Mouse (Mus musculus) limb, embryonic 14.5 days (tissue): ENCODE measurements around the gene Cysrt1. TPM values are rescaled to one million over a fixed set of nuclear protein-coding genes. Genes with fewer than 3 reads are reported as not detected.
"Not testable (repeated sequence)": the region's sequence is repeated elsewhere in the genome, so short reads cannot be mapped to it uniquely, and the experiment has no call there.

Experiments used
- ATAC-seq: fragments of 200-750 bp; cut with Nextera tagmentation; 2 replicates; pipeline ENCODE4 v1.8.0; 2017; ENCODE audit warnings: low read depth, moderate number of reproducible peaks, moderate TSS enrichment; ENCODE audit not compliant: low FRiP score
- DNase-seq: peaks from one replicate; pipeline ENCODE4 v3.0.0-alpha.2; 2015; ENCODE audit warnings: low spot score
- H3K27ac ChIP-seq: fragments of 300-500 bp; sonication (generic); replicated peaks from 2 replicates; pipeline ENCODE4 v1.5.1; 2014; ENCODE audit warnings: low read depth, mild to moderate bottlenecking, low read length, moderate library complexity, mixed read lengths
- H3K27me3 ChIP-seq: fragments of 300-500 bp; sonication (generic); 2 replicates; pipeline ENCODE4 v1.6.1; 2014; ENCODE audit warnings: low read length, mixed read lengths; ENCODE audit not compliant: control insufficient read depth, insufficient read depth
- H3K36me3 ChIP-seq: fragments of 300-500 bp; sonication (generic); 2 replicates; pipeline ENCODE4 v1.6.1; 2014; ENCODE audit warnings: mild to moderate bottlenecking, low read length, moderate library complexity, mixed read lengths; ENCODE audit not compliant: control insufficient read depth, insufficient read depth
- H3K4me1 ChIP-seq: fragments of 300-500 bp; sonication (generic); 2 replicates; pipeline ENCODE4 v1.6.1; 2014; ENCODE audit warnings: antibody characterized with exemption, low read length, mixed read lengths; ENCODE audit not compliant: control insufficient read depth, insufficient read depth
- H3K4me2 ChIP-seq: fragments of 300-500 bp; sonication (generic); replicated peaks from 2 replicates; pipeline ENCODE4 v1.6.1; 2014; ENCODE audit warnings: low read depth, mild to moderate bottlenecking, low read length, moderate library complexity; ENCODE audit not compliant: severe bottlenecking
- H3K4me3 ChIP-seq: fragments of 300-500 bp; sonication (generic); replicated peaks from 2 replicates; pipeline ENCODE4 v1.5.1; 2014; ENCODE audit warnings: low read length
- H3K9ac ChIP-seq: fragments of 300-500 bp; sonication (generic); 2 replicates; pipeline ENCODE4 v1.6.1; 2014; ENCODE audit warnings: mild to moderate bottlenecking, low read depth, low read length, moderate library complexity; ENCODE audit not compliant: severe bottlenecking
- H3K9me3 ChIP-seq: fragments of 300-500 bp; sonication (generic); 2 replicates; pipeline ENCODE4 v1.6.1; 2016; ENCODE audit warnings: low read length; ENCODE audit not compliant: control insufficient read depth
- POLR2A ChIP-seq: fragments of 200-500 bp; IDR thresholded peaks from 2 replicates; pipeline ENCODE4 v1.8.0; 2012; ENCODE audit warnings: inconsistent platforms, mild to moderate bottlenecking, moderate library complexity, borderline replicate concordance; ENCODE audit not compliant: insufficient read depth, insufficient read length; ENCODE audit errors: extremely low read depth
- WGBS: fragments of 180-500 bp; shearing (Covaris S2); extraction: QIAGEN DNeasy Blood & Tissue Kit; methylation state at CpG from one replicate; pipeline ENCODE4 v1.1.7; 2014; 5-methylcytosine and 5-hydroxymethylcytosine counted together
- polyA plus RNA-seq, 2 experiments: library from polyadenylated mRNA; depleted of rRNA in 1 of 2; stranded (reverse) in 1 of 2; unstranded in 1 of 2; fragments of >200 nt; fragmentation: Nextera tagmentation in 1 of 2; extraction: Ambion mirVana in 1 of 2; gene quantifications; 2 replicates each; pipeline versions ENCODE4 v1.2.1 to v1.2.3; 2012 to 2014

Gene Cysrt1
- polyA plus RNA-seq, 2 experiments: 1.5 to 7.6 TPM

GRCm38 (mm10) chr2:25263623-25264285, 21.5 kb upstream of the Cysrt1 start:
- H3K9me3 ChIP-seq: no peaks in the 10 kb centered on the region
- H3K4me3 ChIP-seq: peak overlapping the region; percentile 77
- H3K4me1 ChIP-seq: peaks cover 11% of the 10 kb centered on the region
- H3K27ac ChIP-seq: no peak overlapping the region
- H3K4me2 ChIP-seq: peak overlapping the region; percentile 99
- peaks cover 3% of the 10 kb centered on the region; the same call in 1 of the 2 replicates for H3K36me3 ChIP-seq
- ATAC-seq (no peak), DNase-seq (no peak)
- 17% methylated on average over 12 of the region's 12 CpGs for WGBS
- H3K27me3 ChIP-seq: peaks cover 13% of the 10 kb centered on the region; the same call in 1 of the 2 replicates
- peak overlapping the region; percentile 53 for H3K9ac ChIP-seq
- no peak for TF ChIP-seq POLR2A

DNA sequence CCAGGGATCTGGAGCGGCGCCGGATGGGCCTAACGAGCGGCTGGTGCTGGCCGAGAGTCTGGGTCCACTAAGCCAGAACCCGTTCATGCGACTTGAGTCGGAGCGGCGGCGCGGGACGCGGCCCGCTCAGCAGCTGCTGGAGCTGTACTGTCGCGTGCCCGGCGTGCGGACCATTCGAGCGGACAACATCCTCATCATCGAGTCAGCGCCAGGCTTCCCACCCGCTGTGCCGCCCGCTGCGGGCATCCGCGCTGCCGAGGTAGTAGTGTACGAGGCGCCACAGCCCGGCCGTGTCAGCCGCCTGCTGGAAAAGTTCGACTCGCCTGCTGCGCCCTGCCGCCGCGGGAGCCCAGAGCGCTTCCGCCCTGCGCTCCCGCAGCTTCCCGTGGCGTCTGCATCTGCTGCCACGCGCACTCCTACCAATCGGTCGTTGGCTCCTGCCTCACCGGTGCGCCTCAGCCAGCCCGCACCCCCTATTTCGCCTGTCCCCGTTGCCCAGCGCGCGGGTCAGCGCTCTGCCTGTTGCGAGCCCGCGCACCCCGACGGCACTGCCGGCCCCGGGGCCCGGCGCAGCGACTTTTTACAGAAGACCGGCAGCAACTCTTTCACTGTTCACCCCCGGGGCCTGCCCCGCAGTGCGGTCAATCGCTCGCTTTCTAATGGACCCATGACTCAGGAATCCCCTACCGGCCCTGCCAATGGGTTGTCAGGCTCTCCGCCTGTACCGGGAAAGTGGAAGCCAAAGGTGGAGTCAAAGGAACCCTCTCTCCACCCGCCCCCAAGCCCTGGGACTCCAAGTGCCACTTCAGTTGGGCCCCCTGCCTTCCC, 20.8 kb upstream of the Cysrt1 start:
- ATAC-seq (peak; percentile 18; the same call in 1 of the 2 replicates), DNase-seq (no peak)
- Histone ChIP-seq H3K4me3 (peak overlapping the region; percentile 77), H3K36me3 (no peaks in the 10 kb centered on the region), H3K9me3 (no peaks in the 10 kb centered on the region), H3K27me3 (peaks cover 13% of the 10 kb centered on the region; the same call in 1 of the 2 replicates), H3K27ac (no peak overlapping the region), H3K4me1 (peaks cover 11% of the 10 kb centered on the region), H3K4me2 (peak overlapping the region; percentile 99), H3K9ac (peak overlapping the region; percentile 53)
- TF ChIP-seq POLR2A: no peak
- WGBS: under 1% methylated on average over 63 of the region's 82 CpGs

DNA sequence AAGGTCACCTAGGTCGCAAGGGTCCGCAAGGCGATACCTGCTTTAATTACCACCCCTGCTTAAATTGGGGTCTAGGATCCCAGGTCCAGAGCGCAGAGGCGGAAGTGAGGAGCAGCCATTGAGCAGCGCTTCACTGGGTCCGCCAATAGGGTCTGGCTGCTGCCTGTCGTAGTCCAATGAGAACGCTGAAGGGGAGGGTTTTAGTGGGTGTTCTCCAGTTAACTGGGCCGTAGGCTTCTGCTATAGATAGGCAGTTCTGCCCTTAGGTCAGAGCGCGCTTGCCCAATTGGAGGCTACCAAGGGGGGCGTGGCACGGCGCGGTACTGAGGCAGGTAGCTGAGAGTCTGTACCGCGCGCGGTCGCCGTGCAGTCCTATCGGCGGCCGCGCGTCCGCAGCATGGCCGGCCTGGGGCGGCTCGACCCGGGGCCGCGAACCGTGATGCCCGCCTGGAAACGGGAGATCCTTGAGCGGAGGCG, 20.1 kb upstream of the Cysrt1 start, which contains the start of gene Tprn:
Gene Tprn (plus strand): TSS at position 328 of the 477 bp plus-strand sequence.
- H3K4me1 ChIP-seq: peaks cover 11% of the 10 kb centered on the region
- DNase-seq (peak; percentile 98), ATAC-seq (peak; percentile 100)
- peak within 1 kb of the TSS; percentile 53 for H3K9ac ChIP-seq
- no peaks in the 10 kb centered on the region for H3K36me3 ChIP-seq
- no peak within 1 kb of the TSS for H3K27ac ChIP-seq
- 1% methylated on average over 28 of the region's 39 CpGs for WGBS
- TF ChIP-seq POLR2A: no peak
- peak within 1 kb of the TSS; percentile 77 for H3K4me3 ChIP-seq
- no peaks in the 10 kb centered on the region for H3K9me3 ChIP-seq
- H3K27me3 ChIP-seq: peaks cover 13% of the 10 kb centered on the region; the same call in 1 of the 2 replicates
- peak within 1 kb of the TSS; percentile 99 for H3K4me2 ChIP-seq

GRCm38 (mm10) chr2:25261870-25262269, 19.6 kb upstream of the Cysrt1 start:
- no peak for TF ChIP-seq POLR2A
- Histone ChIP-seq H3K4me1 (peaks cover 11% of the 10 kb centered on the region), H3K36me3 (no peaks in the 10 kb centered on the region), H3K4me3 (peak overlapping the region; percentile 77), H3K9me3 (no peaks in the 10 kb centered on the region), H3K27me3 (peaks cover 13% of the 10 kb centered on the region; the same call in 1 of the 2 replicates), H3K27ac (no peak overlapping the region), H3K4me2 (peak overlapping the region; percentile 99), H3K9ac (0 out of 2 replicates have a peak overlapping the region, but pooled peaks have one; percentile 18)
- 49% methylated on average over 11 of the region's 12 CpGs for WGBS
- ATAC-seq: peak; percentile 7
- DNase-seq: no peak

DNA sequence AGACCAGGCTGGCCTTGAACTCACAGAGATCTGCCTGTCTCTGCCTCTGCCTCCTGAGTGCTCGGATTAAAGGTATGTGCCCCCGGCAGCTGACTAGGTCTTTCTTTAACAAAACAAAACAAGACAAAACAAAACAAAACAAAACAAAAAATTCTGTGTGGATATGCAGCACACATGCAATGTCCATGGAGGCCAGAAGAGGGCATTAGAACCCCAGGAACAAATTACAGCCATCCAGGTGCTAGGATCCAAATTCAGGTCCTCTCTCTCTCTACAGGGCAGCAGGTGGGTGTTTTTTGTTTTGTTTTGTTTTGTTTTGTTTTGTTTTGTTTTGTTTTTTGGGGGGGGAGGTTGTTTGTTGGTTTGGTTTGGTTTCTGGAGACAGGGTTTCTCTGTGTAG, 16.6 kb upstream of the Cysrt1 start:
- no peak overlapping the region for H3K9ac ChIP-seq
- ATAC-seq (no peak), DNase-seq (no peak)
- H3K27ac ChIP-seq: no peak overlapping the region
- TF ChIP-seq POLR2A: no peak
- peaks cover 10% of the 10 kb centered on the region; the same call in 1 of the 2 replicates for H3K27me3 ChIP-seq
- WGBS: 64% methylated on average over 2 of the region's 2 CpGs
- H3K36me3 ChIP-seq: no peaks in the 10 kb centered on the region
- H3K4me3 ChIP-seq: no peak overlapping the region
- no peaks in the 10 kb centered on the region for H3K9me3 ChIP-seq
- H3K4me1 ChIP-seq: peaks cover 19% of the 10 kb centered on the region
- H3K4me2 ChIP-seq: no peak overlapping the region

GRCm38 (mm10) chr2:25257250-25257649, 15.0 kb upstream of the Cysrt1 start:
- H3K36me3 ChIP-seq, H3K27me3 ChIP-seq, H3K9ac ChIP-seq, H3K9me3 ChIP-seq, H3K4me2 ChIP-seq, H3K27ac ChIP-seq, ATAC-seq, DNase-seq, H3K4me3 ChIP-seq: not testable (repeated sequence)
- 86% methylated on average over 5 of the region's 5 CpGs for WGBS
- peaks cover 10% of the 10 kb centered on the region for H3K4me1 ChIP-seq

DNA sequence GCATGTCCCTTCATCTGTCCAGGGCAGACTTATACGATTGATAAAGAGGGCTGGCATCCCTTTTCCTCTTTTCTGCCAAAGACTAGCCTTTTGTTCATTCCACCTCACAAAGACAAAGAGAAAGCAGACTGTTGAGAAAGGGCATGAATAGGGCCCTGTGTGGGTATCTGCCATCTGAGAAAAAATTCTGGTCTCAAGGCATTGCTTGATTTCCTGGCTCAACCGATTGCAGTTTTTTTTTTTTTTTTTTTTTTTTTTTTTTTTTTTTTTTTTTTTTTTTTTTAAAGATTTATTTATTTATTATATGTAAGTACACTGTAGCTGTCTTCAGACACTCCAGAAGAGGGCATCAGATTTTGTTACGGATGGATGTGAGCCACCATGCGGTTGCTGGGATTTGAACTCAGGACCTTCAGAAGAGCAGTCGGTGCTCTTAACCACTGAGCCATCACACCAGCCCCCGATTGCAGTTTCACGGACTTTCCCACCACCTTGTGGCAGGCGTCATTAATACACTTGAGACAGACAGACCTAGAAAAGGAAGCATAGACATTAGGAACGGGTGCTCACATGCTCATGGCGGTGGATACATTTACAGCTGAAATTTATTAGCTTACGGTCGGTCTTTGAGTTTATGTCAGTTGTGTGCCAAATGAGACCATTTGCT, 14.3 kb upstream of the Cysrt1 start:
- Histone ChIP-seq H3K4me3 (peak overlapping the region; percentile 99; the same call in 1 of the 2 replicates), H3K9ac (peak overlapping the region; percentile 80; the same call in 1 of the 2 replicates), H3K4me1 (peaks cover 10% of the 10 kb centered on the region), H3K4me2 (peak overlapping the region; percentile 95)
- H3K9me3 ChIP-seq, ATAC-seq, H3K27me3 ChIP-seq, H3K27ac ChIP-seq, DNase-seq, H3K36me3 ChIP-seq: not testable (repeated sequence)
- WGBS: 60% methylated on average over 12 of the region's 12 CpGs
